Mouse (Mus musculus) forebrain, embryonic 16.5 days (tissue): ENCODE measurements around the gene Smc3. TPM values are rescaled to one million over a fixed set of nuclear protein-coding genes. Genes with fewer than 3 reads are reported as not detected.
"Not testable (repeated sequence)": the region's sequence is repeated elsewhere in the genome, so short reads cannot be mapped to it uniquely, and the experiment has no call there.

Experiments used
- ATAC-seq: fragments of 200-750 bp; cut with Nextera tagmentation; 2 replicates; pipeline ENCODE4 v1.8.0; 2017; ENCODE audit warnings: mild to moderate bottlenecking, moderate library complexity
- H3K27ac ChIP-seq: fragments of 300-500 bp; sonication (generic); 2 replicates; pipeline ENCODE4 v1.5.1; 2014; ENCODE audit warnings: low read length, control low read depth
- H3K27me3 ChIP-seq: fragments of 300-500 bp; sonication (generic); replicated peaks from 2 replicates; pipeline ENCODE4 v1.6.1; 2014; ENCODE audit warnings: low read length; ENCODE audit not compliant: control insufficient read depth, insufficient read depth
- H3K36me3 ChIP-seq: fragments of 300-500 bp; sonication (generic); 2 replicates; pipeline ENCODE4 v1.6.1; 2014; ENCODE audit not compliant: control insufficient read depth, insufficient read depth
- H3K4me1 ChIP-seq: fragments of 300-500 bp; sonication (generic); replicated peaks from 2 replicates; pipeline ENCODE4 v1.6.1; 2014; ENCODE audit warnings: low read length; ENCODE audit not compliant: control insufficient read depth, insufficient read depth
- H3K4me2 ChIP-seq: fragments of 300-500 bp; sonication (generic); 2 replicates; pipeline ENCODE4 v1.6.1; 2014; ENCODE audit warnings: mild to moderate bottlenecking, low read length, control low read depth
- H3K4me3 ChIP-seq: fragments of 300-500 bp; sonication (generic); replicated peaks from 2 replicates; pipeline ENCODE4 v1.5.1; 2014; ENCODE audit warnings: mild to moderate bottlenecking, low read length, control low read depth
- H3K9ac ChIP-seq: fragments of 300-500 bp; sonication (generic); replicated peaks from 2 replicates; pipeline ENCODE4 v1.6.1; 2014; ENCODE audit warnings: low read depth, low read length, control low read depth
- H3K9me3 ChIP-seq: fragments of 300-500 bp; sonication (generic); 2 replicates; pipeline ENCODE4 v1.6.1; 2016; ENCODE audit warnings: low read length; ENCODE audit not compliant: control insufficient read depth
- WGBS: fragments of 180-500 bp; shearing (Covaris S2); extraction: QIAGEN DNeasy Blood & Tissue Kit; methylation state at CpG from one replicate; pipeline ENCODE4 v1.1.7; 2014; 5-methylcytosine and 5-hydroxymethylcytosine counted together
- polyA plus RNA-seq: library from polyadenylated mRNA; unstranded; fragments of >200 nt; fragmentation: Nextera tagmentation; extraction: Ambion mirVana; gene quantifications from 2 replicates; pipeline ENCODE4 v1.2.1, GENCODE M21; 2015

Gene Smc3
- polyA plus RNA-seq, 1 experiment from 2014 or later, result 70.4 TPM

GRCm38 (mm10) chr19:53648056-53648455 is 47.9 kb downstream of the Smc3 start:
- H3K4me1 ChIP-seq, result peaks cover 11% of the 10 kb centered on the region
- no peak overlapping the region for H3K4me3 ChIP-seq
- H3K9me3 ChIP-seq, result no peaks in the 10 kb centered on the region
- H3K36me3 ChIP-seq, result peaks cover 12% of the 10 kb centered on the region
- peak; percentile 27 for ATAC-seq
- no peak overlapping the region for H3K27ac ChIP-seq
- no peak overlapping the region for H3K4me2 ChIP-seq
- no peaks in the 10 kb centered on the region for H3K27me3 ChIP-seq
- WGBS, result 56% methylated on average over 5 of the region's 5 CpGs
- no peak overlapping the region for H3K9ac ChIP-seq

- peaks cover 8% of the 10 kb centered on the region; the same call in 1 of the 2 replicates for H3K36me3 ChIP-seq
- no peak overlapping the region for H3K4me3 ChIP-seq
- H3K4me2 ChIP-seq, result no peak overlapping the region
- no peaks in the 10 kb centered on the region for H3K27me3 ChIP-seq
- peak; percentile 71 for ATAC-seq
- H3K9ac ChIP-seq, result no peak overlapping the region
- H3K4me1 ChIP-seq, result peaks cover 11% of the 10 kb centered on the region
- H3K9me3 ChIP-seq, result no peaks in the 10 kb centered on the region
- no peak overlapping the region for H3K27ac ChIP-seq
- 36% methylated on average over 10 of the region's 10 CpGs for WGBS
Measured at GRCm38 (mm10) chr19:53648802-53649236, 48.6 kb downstream of the Smc3 start.

GRCm38 (mm10) chr19:53649361-53649760 is 49.2 kb downstream of the Smc3 start:
- Histone ChIP-seq H3K9ac (no peak overlapping the region), H3K27me3 (no peaks in the 10 kb centered on the region), H3K9me3 (no peaks in the 10 kb centered on the region), H3K36me3 (peaks cover 6% of the 10 kb centered on the region; the same call in 1 of the 2 replicates), H3K4me2 (no peak overlapping the region), H3K4me3 (no peak overlapping the region), H3K27ac (no peak overlapping the region), H3K4me1 (peaks cover 16% of the 10 kb centered on the region)
- no peak for ATAC-seq
- WGBS, result 76% methylated on average over 6 of the region's 6 CpGs

DNA sequence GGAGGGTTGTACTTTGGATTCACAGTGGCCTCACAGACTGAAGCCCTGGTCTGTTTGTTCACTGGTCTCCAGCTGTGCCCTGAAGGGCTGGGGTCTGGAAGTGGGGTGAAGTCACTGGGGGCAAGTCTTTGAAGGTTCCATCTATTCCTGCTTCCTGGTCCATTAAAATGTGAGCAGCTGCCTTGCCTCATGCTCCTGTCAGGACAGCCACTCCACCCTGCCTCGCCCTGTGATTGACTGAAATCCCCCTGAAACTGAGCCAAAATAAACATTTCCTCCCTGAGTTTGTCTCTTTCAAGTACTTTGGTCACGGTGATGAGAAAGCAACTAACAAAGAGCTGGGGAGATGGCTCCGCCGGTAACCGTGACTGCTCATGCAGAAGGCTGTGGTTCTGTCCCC is 49.6 kb downstream of the Smc3 start:
- Histone ChIP-seq H3K36me3 (peaks cover 4% of the 10 kb centered on the region; the same call in 1 of the 2 replicates), H3K9ac (no peak overlapping the region), H3K4me2 (no peak overlapping the region), H3K4me1 (peaks cover 17% of the 10 kb centered on the region), H3K4me3 (no peak overlapping the region), H3K27ac (no peak overlapping the region), H3K9me3 (no peaks in the 10 kb centered on the region), H3K27me3 (no peaks in the 10 kb centered on the region)
- WGBS, result 71% methylated on average over 5 of the region's 5 CpGs
- no peak for ATAC-seq

DNA sequence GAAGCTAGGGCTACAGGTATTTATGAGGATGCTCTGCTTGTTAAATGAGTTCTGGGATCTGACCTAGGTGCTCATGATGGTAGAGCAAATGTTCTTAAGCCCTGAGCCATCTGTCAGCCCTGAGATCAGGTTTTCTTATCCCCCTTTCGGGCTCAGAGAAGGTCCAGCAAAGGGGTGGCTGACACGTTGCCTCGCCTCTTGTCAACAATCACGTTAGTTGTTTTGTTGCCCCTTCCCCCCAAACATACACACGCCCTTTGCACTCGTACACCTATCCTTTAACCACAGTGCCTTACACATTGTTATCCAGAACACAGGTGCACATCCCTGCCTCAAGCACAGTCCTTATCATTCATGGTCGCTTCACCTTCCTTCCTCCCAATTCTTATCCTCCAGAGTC is 50.7 kb downstream of the Smc3 start:
- H3K27ac ChIP-seq, result no peak overlapping the region
- no peak for ATAC-seq

DNA sequence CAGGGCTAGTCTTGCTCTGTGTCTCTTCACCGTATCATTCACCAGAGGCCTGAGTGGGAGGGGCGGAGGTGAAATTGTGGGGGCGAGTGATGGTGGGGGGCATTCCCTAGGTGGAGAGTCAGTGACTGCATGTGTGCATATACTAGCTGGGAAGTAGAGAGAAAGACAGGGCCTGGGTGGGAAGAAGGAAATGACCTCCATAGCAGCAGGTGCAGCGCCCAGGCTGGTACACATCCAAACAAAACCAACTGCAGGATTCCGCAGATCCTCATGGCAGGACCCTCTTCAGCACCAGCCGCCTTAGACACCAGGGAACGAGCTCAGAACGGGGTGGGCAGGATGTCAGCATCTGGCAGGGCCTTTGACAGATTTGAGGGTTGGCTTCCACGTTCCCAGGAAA is 52.1 kb downstream of the Smc3 start:
- H3K27me3 ChIP-seq, result no peaks in the 10 kb centered on the region
- no peak overlapping the region for H3K9ac ChIP-seq
- no peak for ATAC-seq
- H3K27ac ChIP-seq, result no peak overlapping the region
- 61% methylated on average over 9 of the region's 9 CpGs for WGBS
- no peak overlapping the region for H3K4me3 ChIP-seq
- no peaks in the 10 kb centered on the region for H3K9me3 ChIP-seq
- H3K36me3 ChIP-seq, result no peaks in the 10 kb centered on the region
- peaks cover 17% of the 10 kb centered on the region for H3K4me1 ChIP-seq
- no peak overlapping the region for H3K4me2 ChIP-seq

More for the DNA sequence above, 50.7 kb downstream of the Smc3 start:
- peaks cover under 1% of the 10 kb centered on the region; the same call in 1 of the 2 replicates for H3K36me3 ChIP-seq
- no peaks in the 10 kb centered on the region for H3K9me3 ChIP-seq
- H3K27me3 ChIP-seq, result no peaks in the 10 kb centered on the region
- whole genome bisulfite sequencing, result 87% methylated on average over 7 of the region's 7 CpGs
- H3K9ac ChIP-seq, result no peak overlapping the region
- no peak overlapping the region for H3K4me2 ChIP-seq
- no peak overlapping the region for H3K4me3 ChIP-seq
- peaks cover 17% of the 10 kb centered on the region for H3K4me1 ChIP-seq

GRCm38 (mm10) chr19:53653624-53654467 is 53.6 kb downstream of the Smc3 start:
- H3K4me1 ChIP-seq, result peaks cover 16% of the 10 kb centered on the region
- 50% methylated on average over 20 of the region's 20 CpGs for WGBS
- no peak overlapping the region for H3K4me3 ChIP-seq
- no peaks in the 10 kb centered on the region for H3K27me3 ChIP-seq
- H3K36me3 ChIP-seq, result no peaks in the 10 kb centered on the region
- H3K9me3 ChIP-seq, result no peaks in the 10 kb centered on the region
- no peak overlapping the region for H3K27ac ChIP-seq
- H3K9ac ChIP-seq, result no peak overlapping the region
- no peak overlapping the region for H3K4me2 ChIP-seq
- ATAC-seq, result no peak

- not testable (repeated sequence) for ATAC-seq, H3K27me3 ChIP-seq, H3K4me2 ChIP-seq, H3K9ac ChIP-seq, H3K4me3 ChIP-seq, H3K36me3 ChIP-seq, H3K9me3 ChIP-seq, H3K27ac ChIP-seq
- peaks cover 12% of the 10 kb centered on the region for H3K4me1 ChIP-seq
- 90% methylated on average over 11 of the region's 11 CpGs for WGBS
Measured at GRCm38 (mm10) chr19:53656443-53656842, 56.2 kb downstream of the Smc3 start.

GRCm38 (mm10) chr19:53657437-53657836 is 57.2 kb downstream of the Smc3 start:
- 87% methylated on average over 5 of the region's 5 CpGs for WGBS
- no peak overlapping the region for H3K27ac ChIP-seq
- H3K9ac ChIP-seq, result no peak overlapping the region
- H3K4me3 ChIP-seq, result no peak overlapping the region
- H3K4me2 ChIP-seq, result no peak overlapping the region
- peaks cover 10% of the 10 kb centered on the region for H3K4me1 ChIP-seq
- H3K36me3 ChIP-seq, result no peaks in the 10 kb centered on the region
- no peaks in the 10 kb centered on the region for H3K9me3 ChIP-seq
- no peak for ATAC-seq
- no peaks in the 10 kb centered on the region for H3K27me3 ChIP-seq
